Mouse (Mus musculus) intestine, embryonic 14.5 days (tissue): ENCODE results near the gene Otud5. TPM values are rescaled to one million over a fixed set of nuclear protein-coding genes. Genes with fewer than 3 reads are reported as not detected.

Experiments used
- ATAC-seq: fragments of 200-750 bp; cut with Nextera tagmentation; replicated peaks from 2 replicates; pipeline ENCODE4 v1.8.0; 2017; ENCODE audit warnings: low read depth, moderate number of reproducible peaks, moderate TSS enrichment, moderate library complexity; ENCODE audit not compliant: low FRiP score, low TSS enrichment
- DNase-seq: peaks from one replicate; pipeline ENCODE4 v3.0.0-alpha.2; 2018; ENCODE audit warnings: low spot score
- H3K27ac ChIP-seq: fragments of 300-500 bp; sonication (generic); 2 replicates; pipeline ENCODE4 v1.5.1; 2014; ENCODE audit warnings: low read depth, mild to moderate bottlenecking, control low read depth
- H3K27me3 ChIP-seq: fragments of 300-500 bp; sonication (generic); replicated peaks from 2 replicates; pipeline ENCODE4 v1.6.1; 2014; ENCODE audit warnings: low read length, control low read depth; ENCODE audit not compliant: control insufficient read depth, insufficient read depth
- H3K36me3 ChIP-seq: fragments of 300-500 bp; sonication (generic); 2 replicates; pipeline ENCODE4 v1.6.1; 2014; ENCODE audit warnings: low read length, control low read depth; ENCODE audit not compliant: control insufficient read depth, insufficient read depth
- H3K4me1 ChIP-seq: fragments of 300-500 bp; sonication (generic); replicated peaks from 2 replicates; pipeline ENCODE4 v1.6.1; 2014; ENCODE audit warnings: low read length, control low read depth, mixed read lengths; ENCODE audit not compliant: control insufficient read depth, insufficient read depth
- H3K4me2 ChIP-seq: fragments of 300-500 bp; sonication (generic); 2 replicates; pipeline ENCODE4 v1.6.1; 2014; ENCODE audit warnings: low read length
- H3K4me3 ChIP-seq: fragments of 300-500 bp; sonication (generic); 2 replicates; pipeline ENCODE4 v1.5.1; 2014; ENCODE audit warnings: low read depth, low read length, control low read depth, mixed read lengths
- H3K9ac ChIP-seq: fragments of 300-500 bp; sonication (generic); 2 replicates; pipeline ENCODE4 v1.6.1; 2014; ENCODE audit warnings: mild to moderate bottlenecking, low read length
- H3K9me3 ChIP-seq: fragments of 300-500 bp; sonication (generic); 2 replicates; pipeline ENCODE4 v1.6.1; 2016; ENCODE audit warnings: low read length, control low read depth; ENCODE audit not compliant: control insufficient read depth
- WGBS: fragments of 180-500 bp; shearing (Covaris S2); extraction: QIAGEN DNeasy Blood & Tissue Kit; methylation state at CpG from one replicate; pipeline ENCODE4 v1.1.7; 2014; 5-methylcytosine and 5-hydroxymethylcytosine counted together
- polyA plus RNA-seq: library from polyadenylated mRNA; unstranded; fragments of >200 nt; fragmentation: Nextera tagmentation; extraction: Ambion mirVana; gene quantifications from 2 replicates; pipeline ENCODE4 v1.2.1, GENCODE M21; 2014

Gene Otud5
- polyA plus RNA-seq, 1 experiment from 2014 or later: 30.4 TPM

DNA sequence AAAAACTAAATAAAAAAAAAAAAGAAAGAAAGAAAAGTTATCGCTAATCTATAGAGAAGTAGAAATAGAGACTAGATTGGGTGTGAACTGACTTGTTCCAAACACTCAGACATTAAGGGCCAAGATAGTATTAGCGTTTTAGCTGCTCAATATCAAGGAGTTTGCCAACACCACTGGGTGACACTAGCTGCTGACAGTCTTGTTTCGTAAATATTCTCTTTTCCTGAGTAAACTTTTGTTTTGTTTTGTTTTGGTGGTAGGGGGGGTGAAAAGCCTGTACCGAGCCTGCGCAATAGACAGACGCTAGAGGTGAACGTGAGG lies 362 bp upstream of the Otud5 start:
- ATAC-seq (no peak), DNase-seq (no peak)
- Histone ChIP-seq H3K9ac (no peak overlapping the region), H3K36me3 (no peaks in the 10 kb centered on the region), H3K27ac (peak overlapping the region; percentile 88; the same call in 1 of the 2 replicates), H3K4me2 (peak overlapping the region; percentile 52), H3K4me3 (peak overlapping the region; percentile 63), H3K27me3 (no peaks in the 10 kb centered on the region), H3K9me3 (no peaks in the 10 kb centered on the region), H3K4me1 (no peaks in the 10 kb centered on the region)
- 15% methylated on average over 7 of the region's 7 CpGs for WGBS

DNA sequence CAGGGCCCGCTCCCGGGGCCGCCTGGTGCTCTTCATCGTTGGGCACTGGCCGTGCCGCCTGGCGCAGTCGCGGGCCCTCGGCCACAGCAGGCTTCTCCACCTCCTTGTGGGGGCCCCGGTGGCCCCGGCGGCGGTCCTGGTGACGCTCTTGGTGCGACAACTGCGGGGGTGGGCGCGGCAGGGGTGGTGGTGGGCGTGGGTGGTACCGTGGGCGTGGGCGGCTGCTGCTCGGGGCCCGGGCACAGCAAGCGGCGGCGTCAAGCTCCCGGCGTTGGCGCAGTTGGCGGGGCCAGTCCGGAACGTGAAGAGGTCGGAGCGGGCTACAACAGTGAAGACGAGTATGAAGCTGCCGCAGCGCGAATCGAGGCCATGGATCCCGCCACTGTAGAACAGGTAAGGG lies 1.2 kb downstream of the Otud5 start:
- Histone ChIP-seq H3K4me3 (peak overlapping the region; percentile 63), H3K9me3 (no peaks in the 10 kb centered on the region), H3K36me3 (no peaks in the 10 kb centered on the region), H3K27me3 (no peaks in the 10 kb centered on the region), H3K4me2 (peak overlapping the region; percentile 65), H3K9ac (peak overlapping the region; percentile 72), H3K4me1 (no peaks in the 10 kb centered on the region), H3K27ac (peak overlapping the region; percentile 88)
- no peak for ATAC-seq
- WGBS: 18% methylated on average over 35 of the region's 42 CpGs
- peak; percentile 57 for DNase-seq

DNA sequence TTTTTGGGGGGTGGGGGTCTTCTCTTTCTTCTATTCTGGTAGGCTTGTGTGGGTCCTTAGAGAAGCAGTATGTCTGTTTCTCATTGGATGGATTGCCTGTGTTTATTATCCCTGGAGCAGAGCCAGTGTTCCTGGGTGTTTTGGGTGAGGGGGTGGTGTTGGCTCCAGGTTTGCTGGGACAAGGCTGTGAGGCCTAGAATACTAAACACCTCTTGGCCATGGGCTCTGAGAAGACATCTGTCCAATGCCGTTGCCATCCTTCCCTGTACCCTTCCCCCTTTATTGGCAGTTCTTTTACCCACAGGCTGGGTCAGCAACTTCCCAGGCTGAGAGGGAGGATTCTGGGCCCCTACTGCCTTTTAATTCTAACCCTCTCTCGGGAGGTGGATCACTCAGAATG lies 6.7 kb downstream of the Otud5 start:
- H3K4me2 ChIP-seq: no peak overlapping the region
- DNase-seq: no peak
- H3K9ac ChIP-seq: no peak overlapping the region
- no peaks in the 10 kb centered on the region for H3K9me3 ChIP-seq
- H3K4me3 ChIP-seq: no peak overlapping the region
- no peak overlapping the region for H3K27ac ChIP-seq
- 0 out of 2 replicates have a peak, but pooled peaks cover 10% of the 10 kb centered on the region for H3K36me3 ChIP-seq
- no peak for ATAC-seq
- H3K4me1 ChIP-seq: no peaks in the 10 kb centered on the region
- WGBS: 85% methylated on average over 2 of the region's 2 CpGs
- H3K27me3 ChIP-seq: no peaks in the 10 kb centered on the region

DNA sequence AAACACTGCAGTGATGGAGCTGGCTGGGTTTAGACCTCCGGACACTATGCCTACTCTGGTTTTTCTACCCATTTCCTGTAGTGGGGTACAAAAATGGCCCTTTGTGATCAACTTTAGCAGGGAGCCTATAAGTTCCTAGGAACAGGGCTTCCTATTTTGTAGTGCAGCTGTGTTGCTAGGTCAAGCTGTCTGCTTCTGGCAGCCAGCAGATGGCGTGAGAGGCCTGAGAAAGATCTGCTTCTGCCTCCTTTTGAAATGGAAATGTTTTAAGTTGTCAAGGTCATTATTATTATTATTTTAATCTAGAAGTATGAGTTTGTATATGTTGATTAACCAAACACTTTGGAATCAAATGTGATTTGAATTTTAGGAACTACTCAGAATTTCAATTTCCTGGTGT lies 13.4 kb downstream of the Otud5 start:
- no peaks in the 10 kb centered on the region for H3K4me1 ChIP-seq
- 0 out of 2 replicates have a peak, but pooled peaks cover 3% of the 10 kb centered on the region for H3K36me3 ChIP-seq
- no peak overlapping the region for H3K27ac ChIP-seq
- DNase-seq: peak; percentile 50
- no peaks in the 10 kb centered on the region for H3K27me3 ChIP-seq
- H3K9ac ChIP-seq: no peak overlapping the region
- WGBS: 59% methylated on average over 2 of the region's 2 CpGs
- H3K9me3 ChIP-seq: no peaks in the 10 kb centered on the region
- H3K4me2 ChIP-seq: no peak overlapping the region
- H3K4me3 ChIP-seq: no peak overlapping the region
- ATAC-seq: no peak

DNA sequence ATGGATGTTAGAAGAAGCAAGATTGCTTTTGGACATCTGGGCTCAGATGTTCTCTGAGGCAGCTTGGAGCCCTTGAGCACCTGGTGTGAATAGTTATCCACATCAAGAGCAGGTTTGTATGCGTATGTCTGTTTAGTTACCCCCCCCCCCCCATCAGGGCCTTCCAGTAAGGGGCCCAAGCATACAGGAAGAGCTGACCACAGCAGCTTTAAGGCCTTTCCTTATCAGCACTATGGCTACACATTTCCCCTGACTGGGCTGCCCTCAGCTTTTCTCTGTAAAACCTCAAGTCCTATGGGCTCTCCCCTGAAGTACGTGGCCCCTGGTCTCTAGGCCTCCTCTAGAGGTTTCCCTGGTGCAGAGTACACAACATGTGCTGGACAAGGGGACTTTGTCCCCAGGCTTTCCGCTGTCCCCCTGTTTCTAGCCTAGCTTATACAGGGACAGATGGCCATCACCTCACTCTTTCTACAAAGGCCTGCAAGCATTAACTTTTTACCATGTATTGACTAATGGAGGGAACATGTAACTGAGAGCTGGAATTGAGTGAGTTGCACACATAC lies 18.1 kb downstream of the Otud5 start:
- no peaks in the 10 kb centered on the region for H3K4me1 ChIP-seq
- 95% methylated on average over 3 of the region's 3 CpGs for WGBS
- H3K9me3 ChIP-seq: no peaks in the 10 kb centered on the region
- H3K36me3 ChIP-seq: 0 out of 2 replicates have a peak, but pooled peaks cover 3% of the 10 kb centered on the region
- H3K27me3 ChIP-seq: no peaks in the 10 kb centered on the region
- no peak for DNase-seq
- H3K4me2 ChIP-seq: no peak overlapping the region
- no peak overlapping the region for H3K27ac ChIP-seq
- H3K9ac ChIP-seq: no peak overlapping the region
- no peak for ATAC-seq
- H3K4me3 ChIP-seq: no peak overlapping the region

DNA sequence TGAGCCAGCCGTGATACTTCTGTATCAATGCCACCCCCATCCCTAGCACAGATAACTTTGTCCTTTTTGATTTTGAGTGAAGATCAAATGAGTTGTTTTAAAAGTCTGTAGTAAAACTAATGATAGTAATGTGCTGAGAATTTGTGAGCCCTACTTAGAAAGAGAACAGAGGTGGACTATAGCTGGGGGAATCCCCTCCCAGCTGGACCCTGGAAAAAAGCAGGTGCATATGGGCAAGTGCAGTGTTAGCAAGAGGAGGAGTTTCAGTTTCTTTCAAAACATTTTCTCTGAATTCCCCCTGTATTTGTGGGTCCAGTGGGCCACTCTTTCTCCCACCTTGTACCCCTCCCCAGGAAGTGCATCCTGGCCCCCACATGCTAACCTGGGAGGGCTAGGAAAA lies 22.0 kb downstream of the Otud5 start:
- ATAC-seq: no peak
- Histone ChIP-seq H3K4me3 (no peak overlapping the region), H3K36me3 (0 out of 2 replicates have a peak, but pooled peaks cover 5% of the 10 kb centered on the region), H3K27ac (no peak overlapping the region), H3K9ac (no peak overlapping the region), H3K4me2 (no peak overlapping the region), H3K4me1 (no peaks in the 10 kb centered on the region), H3K9me3 (no peaks in the 10 kb centered on the region), H3K27me3 (no peaks in the 10 kb centered on the region)
- DNase-seq: no peak
- WGBS: 81% methylated on average over 1 of the region's 1 CpGs

DNA sequence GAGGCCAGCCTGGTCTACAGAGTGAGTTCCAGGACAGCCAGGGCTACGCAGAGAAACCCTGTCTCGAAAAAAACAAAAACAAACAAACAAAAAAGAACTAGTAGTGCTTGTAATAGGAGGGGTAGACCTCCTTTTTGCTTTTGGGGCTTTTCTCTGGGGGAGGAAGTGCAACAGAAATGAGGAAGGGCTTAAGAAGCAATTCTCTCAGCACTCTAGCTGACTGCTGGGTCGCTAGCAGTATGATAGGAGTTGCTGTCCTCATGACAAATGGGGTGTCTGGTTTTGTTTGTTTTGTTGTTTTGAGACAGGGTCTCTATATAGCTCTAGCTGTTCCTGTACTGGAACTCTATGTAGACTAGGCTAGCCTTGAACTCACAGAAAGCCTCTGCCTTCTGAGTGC lies 23.4 kb downstream of the Otud5 start:
- Histone ChIP-seq H3K36me3 (peaks cover 5% of the 10 kb centered on the region; the same call in 1 of the 2 replicates), H3K4me2 (no peak overlapping the region), H3K27me3 (no peaks in the 10 kb centered on the region), H3K4me3 (no peak overlapping the region), H3K9me3 (no peaks in the 10 kb centered on the region), H3K27ac (no peak overlapping the region), H3K9ac (no peak overlapping the region), H3K4me1 (no peaks in the 10 kb centered on the region)
- no peak for ATAC-seq
- WGBS: 69% methylated on average over 3 of the region's 3 CpGs
- no peak for DNase-seq

DNA sequence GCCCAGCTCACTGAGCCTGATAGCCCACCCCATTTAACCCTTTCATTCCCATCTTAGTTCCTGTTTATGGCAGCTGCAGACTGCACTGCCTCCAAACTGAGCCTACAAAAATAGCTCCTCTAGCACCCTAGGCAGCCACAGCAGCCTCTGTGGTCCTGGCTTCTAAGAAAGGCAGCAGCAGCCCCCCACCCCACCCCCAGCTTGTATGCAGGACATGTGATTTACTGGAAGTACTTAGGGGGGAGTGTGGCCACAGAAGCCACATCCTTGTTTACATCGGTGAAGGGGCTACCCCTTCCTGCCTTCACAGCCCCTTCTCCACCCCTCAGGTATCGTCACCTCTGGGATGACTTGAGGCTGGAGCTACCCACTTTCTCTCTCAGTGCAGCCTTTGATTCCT lies 24.2 kb downstream of the Otud5 start:
- DNase-seq: no peak
- no peak overlapping the region for H3K4me2 ChIP-seq
- H3K36me3 ChIP-seq: peaks cover 5% of the 10 kb centered on the region; the same call in 1 of the 2 replicates
- no peaks in the 10 kb centered on the region for H3K4me1 ChIP-seq
- ATAC-seq: no peak
- H3K9me3 ChIP-seq: no peaks in the 10 kb centered on the region
- WGBS: 47% methylated on average over 2 of the region's 2 CpGs
- H3K27me3 ChIP-seq: no peaks in the 10 kb centered on the region
- H3K9ac ChIP-seq: no peak overlapping the region
- no peak overlapping the region for H3K4me3 ChIP-seq
- H3K27ac ChIP-seq: no peak overlapping the region

DNA sequence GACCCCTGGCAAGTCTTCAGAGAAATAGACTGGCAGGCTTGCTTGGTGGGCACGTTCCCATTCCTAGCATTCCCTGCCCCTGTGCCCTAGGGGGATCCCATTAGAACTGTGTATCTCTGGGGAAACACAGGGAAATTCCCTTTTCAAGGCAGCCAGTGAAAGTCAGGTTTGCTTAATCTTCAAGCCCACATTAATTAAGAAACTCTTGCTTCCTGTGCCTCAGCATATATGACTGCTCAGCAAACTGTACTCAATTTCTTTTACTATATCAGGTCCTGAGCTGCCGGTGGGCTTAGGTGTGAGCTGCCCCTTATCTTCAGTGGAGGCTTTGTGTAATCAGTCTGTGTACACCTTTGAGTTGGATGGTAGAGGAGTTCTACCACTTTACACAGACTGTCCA lies 24.6 kb downstream of the Otud5 start:
- Histone ChIP-seq H3K27ac (no peak overlapping the region), H3K9me3 (no peaks in the 10 kb centered on the region), H3K4me3 (no peak overlapping the region), H3K4me1 (no peaks in the 10 kb centered on the region), H3K9ac (no peak overlapping the region), H3K27me3 (no peaks in the 10 kb centered on the region), H3K36me3 (peaks cover 5% of the 10 kb centered on the region; the same call in 1 of the 2 replicates), H3K4me2 (no peak overlapping the region)
- DNase-seq (no peak), ATAC-seq (no peak)
- WGBS: 70% methylated on average over 2 of the region's 2 CpGs
